Mouse (Mus musculus): ENCODE measurements around the gene B3gnt2. TPM values are rescaled to one million over a fixed set of nuclear protein-coding genes. Genes with fewer than 3 reads are reported as not detected.

B3gnt2 gene
- polyA plus RNA-seq, 1 experiment from 2014 or later, result 7.9 TPM

- Histone ChIP-seq H3K27ac (replicated peaks in 1 of 2; ENCODE audit: control insufficient read depth in 1 of 2, insufficient read depth in 1 of 2, low read depth in 2 of 2, low read length in 2 of 2) (peak overlapping the region; percentile 57 to 73), H3K27me3 (ENCODE audit: control insufficient read depth, insufficient read depth, low read length) (peaks cover 6% of the 10 kb centered on the region; the same call in 1 of the 2 replicates), H3K4me1 (ENCODE audit: control insufficient read depth in 2 of 2, insufficient read depth in 2 of 2, low read length in 2 of 2) (peaks cover 8 to 13% of the 10 kb centered on the region in 2 experiments; a peak in 2 of 4 replicates), H3K9me3 (ENCODE audit: control insufficient read depth, low read length) (no peaks in the 10 kb centered on the region), H3K4me3 (ENCODE audit: control insufficient read depth in 1 of 2, insufficient read depth in 1 of 2, low read depth in 1 of 2, low read length in 2 of 2) (peak overlapping the region; percentile 83 to 96), H3K36me3 (ENCODE audit: control insufficient read depth, insufficient read depth, low read length) (no peaks in the 10 kb centered on the region), H3K9ac (ENCODE audit: low read length) (peak overlapping the region; percentile 84), H3K4me2 (ENCODE audit: low read length) (peak overlapping the region; percentile 99)
- peak; percentile 91 for ATAC-seq (ENCODE audit: insufficient number of reproducible peaks, insufficient read depth, low FRiP score, low read depth)
- WGBS, result under 1% methylated on average over 36 of the region's 55 CpGs
These were observed 977 bp downstream of the B3gnt2 start for GRCm38 (mm10) chr11:22859633-22860334.

DNA sequence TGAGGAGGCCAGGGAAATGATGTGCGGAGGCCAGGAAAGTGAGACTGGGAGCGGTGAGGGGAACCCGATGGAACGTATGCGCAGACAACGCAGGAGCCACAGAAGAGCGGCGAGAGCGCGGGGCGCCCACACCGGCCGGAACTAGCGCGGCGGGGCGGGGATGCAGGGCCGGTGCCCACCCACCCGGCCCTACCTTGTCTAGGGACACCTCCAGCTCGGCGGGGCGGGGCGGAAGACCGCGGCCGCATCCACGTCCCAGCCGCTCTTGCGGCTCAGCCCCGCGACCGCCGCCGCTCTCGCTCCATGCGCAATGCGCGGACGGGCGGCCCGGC lies 1.5 kb downstream of the B3gnt2 start:
- peak; percentile 49 for ATAC-seq (ENCODE audit: insufficient number of reproducible peaks, insufficient read depth, low FRiP score, low read depth)
- WGBS, result 0% methylated on average over 18 of the region's 41 CpGs
- H3K27me3 ChIP-seq (ENCODE audit: control insufficient read depth, insufficient read depth, low read length), result peaks cover 6% of the 10 kb centered on the region; the same call in 1 of the 2 replicates
- H3K36me3 ChIP-seq (ENCODE audit: control insufficient read depth, insufficient read depth, low read length), result no peaks in the 10 kb centered on the region
- no peaks in the 10 kb centered on the region for H3K9me3 ChIP-seq (ENCODE audit: control insufficient read depth, low read length)
- H3K9ac ChIP-seq (ENCODE audit: low read length), result peak overlapping the region; percentile 84
- peak overlapping the region; percentile 99 for H3K4me2 ChIP-seq (ENCODE audit: low read length)
- H3K4me1 ChIP-seq (ENCODE audit: control insufficient read depth in 2 of 2, insufficient read depth in 2 of 2, low read length in 2 of 2), result peaks cover 8 to 13% of the 10 kb centered on the region in 2 experiments; a peak in 2 of 4 replicates
- peak overlapping the region in 1 of 2 experiments; percentile 73; a peak in 2 of 4 replicates for H3K27ac ChIP-seq (replicated peaks in 1 of 2; ENCODE audit: control insufficient read depth in 1 of 2, insufficient read depth in 1 of 2, low read depth in 2 of 2, low read length in 2 of 2)
- H3K4me3 ChIP-seq (ENCODE audit: control insufficient read depth in 1 of 2, insufficient read depth in 1 of 2, low read depth in 1 of 2, low read length in 2 of 2), result peak overlapping the region; percentile 83 to 96

GRCm38 (mm10) chr11:22858441-22859300 lies 2.1 kb downstream of the B3gnt2 start:
- no peak; the same call in 1 of the 2 replicates for ATAC-seq (ENCODE audit: insufficient number of reproducible peaks, insufficient read depth, low FRiP score, low read depth)
- WGBS, result 4% methylated on average over 50 of the region's 50 CpGs
- Histone ChIP-seq H3K9ac (ENCODE audit: low read length) (peak overlapping the region; percentile 84), H3K4me3 (ENCODE audit: control insufficient read depth in 1 of 2, insufficient read depth in 1 of 2, low read depth in 1 of 2, low read length in 2 of 2) (peak overlapping the region; percentile 83 to 96), H3K27me3 (ENCODE audit: control insufficient read depth, insufficient read depth, low read length) (peaks cover 6% of the 10 kb centered on the region; the same call in 1 of the 2 replicates), H3K4me2 (ENCODE audit: low read length) (peak overlapping the region; percentile 99), H3K36me3 (ENCODE audit: control insufficient read depth, insufficient read depth, low read length) (no peaks in the 10 kb centered on the region), H3K4me1 (ENCODE audit: control insufficient read depth in 2 of 2, insufficient read depth in 2 of 2, low read length in 2 of 2) (peaks cover 8 to 13% of the 10 kb centered on the region in 2 experiments; a peak in 3 of 4 replicates), H3K9me3 (ENCODE audit: control insufficient read depth, low read length) (no peaks in the 10 kb centered on the region), H3K27ac (replicated peaks in 1 of 2; ENCODE audit: control insufficient read depth in 1 of 2, insufficient read depth in 1 of 2, low read depth in 2 of 2, low read length in 2 of 2) (peak overlapping the region in 1 of 2 experiments; percentile 73; a peak in 1 of 4 replicates)

- Histone ChIP-seq H3K36me3 (ENCODE audit: control insufficient read depth, insufficient read depth, low read length) (no peaks in the 10 kb centered on the region), H3K27me3 (ENCODE audit: control insufficient read depth, insufficient read depth, low read length) (peaks cover 6% of the 10 kb centered on the region; the same call in 1 of the 2 replicates), H3K4me1 (ENCODE audit: control insufficient read depth in 2 of 2, insufficient read depth in 2 of 2, low read length in 2 of 2) (peaks cover 11 to 15% of the 10 kb centered on the region in 2 experiments), H3K4me3 (ENCODE audit: control insufficient read depth in 1 of 2, insufficient read depth in 1 of 2, low read depth in 1 of 2, low read length in 2 of 2) (peak overlapping the region; percentile 83 to 96), H3K27ac (replicated peaks in 1 of 2; ENCODE audit: control insufficient read depth in 1 of 2, insufficient read depth in 1 of 2, low read depth in 2 of 2, low read length in 2 of 2) (no peak overlapping the region), H3K9ac (ENCODE audit: low read length) (peak overlapping the region; percentile 84), H3K9me3 (ENCODE audit: control insufficient read depth, low read length) (no peaks in the 10 kb centered on the region), H3K4me2 (ENCODE audit: low read length) (peak overlapping the region; percentile 99)
- WGBS, result 29% methylated on average over 25 of the region's 25 CpGs
- ATAC-seq (ENCODE audit: insufficient number of reproducible peaks, insufficient read depth, low FRiP score, low read depth), result no peak
These were observed 2.9 kb downstream of the B3gnt2 start for GRCm38 (mm10) chr11:22857705-22858440.

- WGBS, result 86% methylated on average over 5 of the region's 5 CpGs
- no peak overlapping the region for H3K27ac ChIP-seq (replicated peaks in 1 of 2; ENCODE audit: control insufficient read depth in 1 of 2, insufficient read depth in 1 of 2, low read depth in 2 of 2, low read length in 2 of 2)
- H3K36me3 ChIP-seq (ENCODE audit: control insufficient read depth, insufficient read depth, low read length), result no peaks in the 10 kb centered on the region
- H3K9me3 ChIP-seq (ENCODE audit: control insufficient read depth, low read length), result no peaks in the 10 kb centered on the region
- H3K4me1 ChIP-seq (ENCODE audit: control insufficient read depth in 2 of 2, insufficient read depth in 2 of 2, low read length in 2 of 2), result peaks cover 11 to 15% of the 10 kb centered on the region in 2 experiments
- no peak for ATAC-seq (ENCODE audit: insufficient number of reproducible peaks, insufficient read depth, low FRiP score, low read depth)
- H3K4me3 ChIP-seq (ENCODE audit: control insufficient read depth in 1 of 2, insufficient read depth in 1 of 2, low read depth in 1 of 2, low read length in 2 of 2), result no peak overlapping the region
- no peak overlapping the region for H3K9ac ChIP-seq (ENCODE audit: low read length)
- peak overlapping the region; percentile 99 for H3K4me2 ChIP-seq (ENCODE audit: low read length)
- peaks cover 6% of the 10 kb centered on the region; the same call in 1 of the 2 replicates for H3K27me3 ChIP-seq (ENCODE audit: control insufficient read depth, insufficient read depth, low read length)
These were observed 3.6 kb downstream of the B3gnt2 start for GRCm38 (mm10) chr11:22857106-22857704.

- peaks cover 6% of the 10 kb centered on the region; the same call in 1 of the 2 replicates for H3K27me3 ChIP-seq (ENCODE audit: control insufficient read depth, insufficient read depth, low read length)
- no peak overlapping the region for H3K9ac ChIP-seq (ENCODE audit: low read length)
- no peak for ATAC-seq (ENCODE audit: insufficient number of reproducible peaks, insufficient read depth, low FRiP score, low read depth)
- no peak overlapping the region for H3K4me2 ChIP-seq (ENCODE audit: low read length)
- no peaks in the 10 kb centered on the region for H3K9me3 ChIP-seq (ENCODE audit: control insufficient read depth, low read length)
- no peak overlapping the region for H3K4me3 ChIP-seq (ENCODE audit: control insufficient read depth in 1 of 2, insufficient read depth in 1 of 2, low read depth in 1 of 2, low read length in 2 of 2)
- peaks cover 11 to 15% of the 10 kb centered on the region in 2 experiments for H3K4me1 ChIP-seq (ENCODE audit: control insufficient read depth in 2 of 2, insufficient read depth in 2 of 2, low read length in 2 of 2)
- no peak overlapping the region for H3K27ac ChIP-seq (replicated peaks in 1 of 2; ENCODE audit: control insufficient read depth in 1 of 2, insufficient read depth in 1 of 2, low read depth in 2 of 2, low read length in 2 of 2)
- H3K36me3 ChIP-seq (ENCODE audit: control insufficient read depth, insufficient read depth, low read length), result no peaks in the 10 kb centered on the region
- 79% methylated on average over 3 of the region's 3 CpGs for WGBS
These were observed 4.3 kb downstream of the B3gnt2 start for GRCm38 (mm10) chr11:22856371-22856965.

Data from heart, embryonic 14.5 days (tissue).